Mouse (Mus musculus) C2C12 (cell line): ENCODE results near the gene Mief1.

Source experiments
- CEBPB ChIP-seq: IDR thresholded peaks from one replicate; pipeline ENCODE4 v1.6.1; 2011; ENCODE audit warnings: low read depth, mild to moderate bottlenecking, control low read depth, moderate library complexity
- CTCF ChIP-seq: IDR thresholded peaks from one replicate; pipeline ENCODE4 v1.5.1; 2011; ENCODE audit not compliant: control insufficient read depth, insufficient read depth, insufficient read length
- MAX ChIP-seq: IDR thresholded peaks from one replicate; pipeline ENCODE4 v1.6.1; 2011; ENCODE audit warnings: mild to moderate bottlenecking, control low read depth
- MYOD1 ChIP-seq: IDR thresholded peaks from one replicate; pipeline ENCODE4 v1.6.1; 2011; ENCODE audit warnings: low read depth; ENCODE audit not compliant: control insufficient read depth, insufficient read length
- MYOG ChIP-seq: IDR thresholded peaks from one replicate; pipeline ENCODE4 v1.6.1; 2011; ENCODE audit not compliant: control insufficient read depth, insufficient read length; ENCODE audit errors: extremely low read depth
- USF1 ChIP-seq: IDR thresholded peaks from one replicate; pipeline ENCODE4 v1.6.1; 2011; ENCODE audit warnings: low read depth, mild to moderate bottlenecking, control low read depth, moderate library complexity

DNA sequence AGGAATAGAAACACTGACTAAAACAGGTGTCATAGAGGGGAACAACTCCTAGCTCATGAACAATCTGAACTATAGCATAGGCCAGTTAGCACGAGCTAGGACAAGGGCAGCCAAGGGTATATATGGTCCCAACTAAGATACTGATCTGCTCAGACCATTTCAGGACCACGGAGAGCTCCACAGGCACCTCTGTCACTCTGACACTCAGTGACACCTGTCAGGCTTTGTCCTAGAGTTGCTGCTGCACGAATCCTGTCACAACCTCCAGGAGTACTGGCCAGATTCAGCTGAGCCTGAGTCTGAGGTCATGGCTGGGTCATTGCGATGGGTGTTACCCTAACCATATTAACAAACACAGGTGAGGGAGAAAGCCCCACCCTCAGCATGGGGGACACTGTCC lies 30.4 kb upstream of the Mief1 start:
- no peak for TF ChIP-seq CTCF
- no peak for TF ChIP-seq CEBPB
- TF ChIP-seq USF1: no peak
- TF ChIP-seq MAX: no peak
- peak; percentile 85 for TF ChIP-seq MYOD1
- TF ChIP-seq MYOG: no peak
